Mouse (Mus musculus) megakaryocyte, embryonic 14.5 days (primary cell): ENCODE results near the gene Ptpn14. TPM values are rescaled to one million over a fixed set of nuclear protein-coding genes. Genes with fewer than 3 reads are reported as not detected.

Experiments
- H3K27me3 ChIP-seq: replicated peaks from 2 replicates; pipeline ENCODE3; 2012; ENCODE audit warnings: inconsistent platforms
- H3K36me3 ChIP-seq: replicated peaks from 2 replicates; pipeline ENCODE3; 2012; ENCODE audit warnings: low read length, inconsistent platforms, mixed read lengths
- H3K4me1 ChIP-seq: 2 replicates; pipeline ENCODE4 v1.6.1; 2012; ENCODE audit warnings: inconsistent platforms
- H3K4me3 ChIP-seq: replicated peaks from 2 replicates; pipeline ENCODE3; 2012; ENCODE audit warnings: moderate library complexity, mild to moderate bottlenecking, inconsistent platforms
- H3K9me3 ChIP-seq: 2 replicates; pipeline ENCODE4 v1.6.1; 2012; ENCODE audit warnings: inconsistent platforms
- FLI1 ChIP-seq: IDR thresholded peaks from 2 replicates; pipeline ENCODE4 v1.6.1; 2012; ENCODE audit warnings: low read length, inconsistent platforms, mixed read lengths
- GATA1 ChIP-seq: IDR thresholded peaks from 3 replicates; pipeline ENCODE4 v1.6.1; 2012; ENCODE audit warnings: mixed read lengths, low read length, inconsistent platforms, borderline replicate concordance
- polyA plus RNA-seq: library from polyadenylated mRNA; stranded (reverse); fragments of >175 nt; gene quantifications from 2 replicates; pipeline ENCODE4 v1.2.3, GENCODE M21; 2012; ENCODE audit warnings: low replicate concordance; ENCODE audit not compliant: insufficient read depth

Gene Ptpn14
- polyA plus RNA-seq, 1 experiment: 0.15 TPM

DNA sequence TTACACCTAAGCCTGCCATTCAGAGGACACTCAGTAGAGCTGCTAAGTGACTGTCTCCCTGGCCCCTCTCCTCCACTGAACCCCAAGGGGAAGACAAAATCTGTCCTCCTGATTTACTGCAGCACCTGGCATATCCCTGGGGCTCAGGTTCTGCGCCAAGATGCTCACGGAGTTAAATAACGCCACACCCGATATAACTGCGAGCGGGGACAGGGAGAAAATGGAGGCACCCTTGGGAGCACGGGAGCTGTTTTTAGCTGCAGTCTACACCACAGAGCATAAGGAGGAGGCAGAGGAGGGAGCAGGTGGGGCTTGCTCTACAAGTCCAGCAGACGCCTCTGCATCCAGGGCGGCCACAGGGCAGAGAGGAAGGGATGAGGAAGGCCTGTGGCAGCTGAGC, 174.3 kb downstream of the Ptpn14 start:
- Histone ChIP-seq H3K4me1 (peaks cover 22% of the 10 kb centered on the region), H3K36me3 (peaks cover 69% of the 10 kb centered on the region), H3K9me3 (no peaks in the 10 kb centered on the region), H3K27me3 (no peaks in the 10 kb centered on the region), H3K4me3 (no peak overlapping the region)
- TF ChIP-seq FLI1: no peak

DNA sequence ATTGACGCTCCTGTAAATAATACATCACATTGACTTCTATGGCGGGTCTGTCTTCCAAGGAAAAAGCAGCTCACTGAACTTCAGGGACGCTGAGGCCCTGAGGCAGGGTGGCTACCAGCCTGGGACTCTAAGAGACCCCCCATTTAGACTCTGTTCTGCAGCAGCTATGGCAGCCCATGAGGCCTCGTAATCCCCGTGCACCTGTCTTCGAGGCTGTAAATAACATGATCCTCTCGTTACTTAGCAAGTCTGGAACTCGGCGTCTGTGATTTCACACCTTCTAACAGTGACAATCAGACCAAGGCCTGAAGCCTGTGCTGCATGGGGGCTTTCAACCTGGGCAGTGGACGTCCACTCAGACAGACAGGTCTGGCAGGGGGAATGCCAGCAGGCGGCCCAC, 175.1 kb downstream of the Ptpn14 start:
- Histone ChIP-seq H3K9me3 (no peaks in the 10 kb centered on the region), H3K36me3 (peaks cover 68% of the 10 kb centered on the region), H3K4me1 (peaks cover 26% of the 10 kb centered on the region), H3K4me3 (no peak overlapping the region), H3K27me3 (no peaks in the 10 kb centered on the region)
- no peak for TF ChIP-seq FLI1
- TF ChIP-seq GATA1: no peak

DNA sequence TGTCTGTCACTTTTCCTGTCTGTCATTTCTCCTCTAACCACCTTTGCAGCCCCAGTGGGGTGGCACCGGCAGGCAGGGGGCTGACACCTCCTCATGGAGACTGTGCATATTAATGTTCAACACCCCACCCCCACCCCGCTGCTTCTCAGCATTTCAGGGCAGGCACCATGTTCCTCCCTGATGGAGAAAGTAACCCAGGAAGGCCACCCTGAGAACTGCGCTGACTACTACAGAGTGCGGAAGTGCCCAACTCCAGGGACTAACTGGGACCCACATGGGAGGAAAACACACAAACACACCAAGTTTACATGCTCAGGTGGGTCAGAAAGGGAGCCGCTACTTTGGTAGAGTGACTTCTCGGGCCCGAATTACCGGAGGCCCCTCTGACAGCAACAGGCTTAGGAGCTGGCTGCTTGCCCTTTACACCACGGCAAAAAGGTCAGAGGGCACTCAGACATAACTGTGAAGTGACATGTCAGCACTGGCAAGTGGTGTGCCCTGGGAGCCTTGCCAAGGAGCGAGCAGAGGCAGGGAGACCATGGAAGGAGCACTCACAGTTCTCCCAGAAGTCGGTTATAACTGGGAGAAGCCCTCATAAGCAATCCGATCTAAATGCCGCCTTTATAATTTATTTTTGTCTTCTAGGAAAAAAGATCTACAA, 182.7 kb downstream of the Ptpn14 start:
- no peaks in the 10 kb centered on the region for H3K27me3 ChIP-seq
- no peaks in the 10 kb centered on the region for H3K9me3 ChIP-seq
- no peak overlapping the region for H3K4me3 ChIP-seq
- peaks cover 23% of the 10 kb centered on the region for H3K4me1 ChIP-seq
- peaks cover 77% of the 10 kb centered on the region for H3K36me3 ChIP-seq
- no peak for TF ChIP-seq GATA1
- no peak for TF ChIP-seq FLI1

DNA sequence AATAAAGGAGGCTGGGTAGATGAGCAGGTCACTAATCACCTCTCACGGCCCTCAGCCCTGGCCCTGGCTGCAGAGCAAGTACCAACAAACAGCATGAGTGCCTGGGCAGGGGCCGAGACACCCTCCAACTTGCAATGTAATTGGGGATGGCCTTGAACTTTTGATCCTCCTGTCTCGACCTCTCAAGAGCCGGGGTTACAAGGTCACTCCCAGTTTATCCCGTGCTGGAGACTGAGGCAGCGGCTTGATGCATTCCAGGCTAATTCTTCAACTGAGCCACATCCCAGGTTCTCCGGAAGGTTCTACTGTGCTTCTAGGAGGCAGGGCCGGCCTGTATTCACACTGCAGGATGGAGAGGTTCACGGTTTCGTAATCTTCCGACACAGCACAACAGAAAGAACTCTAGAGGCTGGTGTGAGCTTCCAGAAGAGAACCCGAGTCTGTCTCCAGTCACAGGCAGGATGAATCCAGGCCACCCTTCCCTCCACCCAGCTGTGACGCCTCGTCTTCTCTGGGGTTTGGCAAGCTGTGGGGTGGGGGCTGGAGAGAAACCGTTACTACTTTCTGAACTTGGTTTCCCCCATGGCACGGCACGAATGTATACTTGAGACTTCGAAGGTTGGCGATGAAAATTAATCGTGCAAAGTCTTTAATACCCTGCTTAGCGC, 185.2 kb downstream of the Ptpn14 start:
- H3K36me3 ChIP-seq: peaks cover 62% of the 10 kb centered on the region
- no peaks in the 10 kb centered on the region for H3K9me3 ChIP-seq

DNA sequence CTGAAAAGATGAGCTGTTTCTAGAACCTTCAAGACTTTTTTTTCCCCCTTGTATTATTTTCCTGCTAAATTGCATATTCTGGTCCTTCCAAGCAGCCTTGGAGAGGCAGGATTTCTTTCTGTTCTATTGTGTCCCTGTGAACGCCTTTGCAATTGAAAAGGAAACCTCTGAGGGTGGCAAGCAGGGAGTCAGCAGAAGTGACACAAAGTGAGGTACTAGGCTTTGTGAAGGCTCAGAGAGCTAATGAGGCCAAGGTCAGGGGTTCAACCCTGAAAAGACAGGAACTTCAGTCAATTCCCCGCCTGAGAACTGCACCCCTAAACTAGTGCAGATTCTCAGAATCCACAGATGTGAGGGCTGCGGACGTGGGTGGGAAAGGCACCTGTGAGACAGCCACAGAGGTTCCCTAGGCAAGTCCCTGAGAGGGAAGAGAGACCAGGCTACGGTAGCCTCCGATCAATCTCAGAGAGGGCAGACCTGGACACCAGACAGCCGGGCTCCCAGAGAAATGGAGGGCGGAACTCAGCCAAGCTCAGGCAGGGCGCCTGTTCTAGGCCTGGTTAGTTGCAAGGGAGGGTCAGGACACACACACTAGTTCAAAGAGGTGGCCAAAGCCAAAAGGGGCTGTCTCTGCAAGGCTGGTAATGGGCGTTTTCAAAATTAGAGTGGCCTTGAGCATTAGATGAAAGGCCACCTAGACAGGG, 188.5 kb downstream of the Ptpn14 start:
- Histone ChIP-seq H3K9me3 (no peaks in the 10 kb centered on the region), H3K4me3 (no peak overlapping the region), H3K4me1 (peaks cover 46% of the 10 kb centered on the region), H3K27me3 (no peaks in the 10 kb centered on the region), H3K36me3 (peaks cover 33% of the 10 kb centered on the region)
- no peak for TF ChIP-seq GATA1
- no peak for TF ChIP-seq FLI1

More for the DNA sequence above, 185.2 kb downstream of the Ptpn14 start:
- Histone ChIP-seq H3K4me3 (no peak overlapping the region), H3K4me1 (peaks cover 27% of the 10 kb centered on the region), H3K27me3 (no peaks in the 10 kb centered on the region)
- TF ChIP-seq FLI1 (no peak), GATA1 (no peak)

DNA sequence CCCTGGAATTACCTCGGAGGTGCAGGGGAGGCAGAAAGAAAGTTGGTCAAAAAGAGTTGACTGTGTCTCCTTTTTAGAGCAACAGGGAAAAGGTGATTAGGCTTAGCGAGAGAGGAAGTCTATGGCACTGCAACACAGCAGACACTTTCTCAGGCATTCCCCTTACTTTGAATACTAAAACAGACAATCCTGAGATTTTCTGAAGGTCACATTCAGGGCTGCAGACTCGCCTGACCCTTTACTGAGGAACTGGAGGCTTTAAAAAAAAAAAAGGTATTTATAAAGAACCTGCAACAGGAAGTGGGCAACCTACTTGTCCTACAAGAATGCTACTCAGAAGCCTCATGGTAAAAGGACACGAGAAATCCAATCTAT, 189.0 kb downstream of the Ptpn14 start:
- H3K36me3 ChIP-seq: peaks cover 32% of the 10 kb centered on the region
- H3K4me1 ChIP-seq: peaks cover 50% of the 10 kb centered on the region
- H3K9me3 ChIP-seq: no peaks in the 10 kb centered on the region
- H3K27me3 ChIP-seq: no peaks in the 10 kb centered on the region
- TF ChIP-seq FLI1: no peak
- TF ChIP-seq GATA1: no peak
- H3K4me3 ChIP-seq: no peak overlapping the region

DNA sequence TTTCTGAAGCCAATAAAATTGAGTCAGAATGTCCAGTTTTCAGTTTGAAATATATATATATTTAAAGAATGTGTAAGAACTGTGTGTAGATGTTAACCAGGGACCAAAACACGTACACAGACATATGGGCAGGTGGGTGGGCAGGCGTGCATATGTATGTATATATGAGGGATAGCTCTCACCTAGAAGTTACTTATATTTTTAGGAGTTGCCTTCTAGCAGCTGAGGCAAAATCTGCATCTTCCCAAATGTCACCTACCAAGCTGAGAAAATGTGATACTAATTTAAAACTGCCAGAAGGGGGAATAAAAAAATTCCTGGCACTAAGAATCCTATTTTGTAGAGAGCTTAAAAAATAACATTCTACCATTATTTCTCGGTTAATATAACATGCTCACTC, 191.7 kb downstream of the Ptpn14 start:
- Histone ChIP-seq H3K4me3 (no peak overlapping the region), H3K36me3 (peaks cover 7% of the 10 kb centered on the region), H3K4me1 (peaks cover 55% of the 10 kb centered on the region), H3K27me3 (peaks cover 2% of the 10 kb centered on the region), H3K9me3 (no peaks in the 10 kb centered on the region)
- TF ChIP-seq GATA1 (no peak), FLI1 (no peak)

DNA sequence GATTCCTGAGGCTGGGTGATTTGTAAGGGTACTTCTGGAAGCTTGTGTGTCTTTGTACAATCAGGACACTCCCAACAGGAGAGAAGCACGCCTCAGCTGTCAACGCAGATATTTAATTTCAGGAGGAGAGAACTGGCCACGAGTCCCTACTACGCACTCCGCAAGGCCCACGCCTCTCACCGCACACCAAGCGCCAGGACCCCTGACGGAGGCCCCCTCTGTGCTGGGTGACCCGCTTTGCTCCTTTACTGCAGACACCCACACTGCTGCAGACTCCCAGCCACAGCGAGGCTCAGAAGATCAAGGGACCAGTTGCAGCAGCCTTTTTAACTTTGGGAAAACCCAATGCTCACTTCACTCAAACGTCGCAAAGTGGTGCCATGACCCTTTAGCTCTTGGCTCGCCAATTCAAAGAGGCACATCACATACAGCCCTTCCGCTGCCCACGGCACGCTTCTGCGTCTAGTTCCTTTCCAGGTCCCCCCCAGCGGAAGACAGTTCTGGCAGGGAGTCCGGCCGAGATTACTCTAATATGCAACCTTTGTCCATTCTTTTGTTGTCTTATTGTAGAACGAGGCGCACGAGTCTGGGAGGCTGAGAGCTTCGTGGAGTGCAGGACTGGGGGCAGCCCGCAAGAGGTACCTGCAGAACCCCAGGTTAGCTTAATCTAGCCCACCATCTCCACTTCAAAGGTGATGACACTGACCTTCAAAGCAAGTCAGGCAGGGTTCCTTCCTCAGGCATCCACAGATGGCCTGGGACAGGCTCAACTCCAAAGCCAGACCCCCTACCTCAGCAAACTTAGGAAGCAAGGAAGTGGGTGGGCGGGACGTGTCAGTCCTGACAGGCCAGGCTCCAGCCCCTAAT, 192.9 kb downstream of the Ptpn14 start:
- no peaks in the 10 kb centered on the region for H3K36me3 ChIP-seq
- H3K4me1 ChIP-seq: peaks cover 55% of the 10 kb centered on the region
- H3K9me3 ChIP-seq: no peaks in the 10 kb centered on the region
- no peak for TF ChIP-seq GATA1
- no peak for TF ChIP-seq FLI1
- H3K4me3 ChIP-seq: peak overlapping the region; percentile 97
- peaks cover 2% of the 10 kb centered on the region for H3K27me3 ChIP-seq

DNA sequence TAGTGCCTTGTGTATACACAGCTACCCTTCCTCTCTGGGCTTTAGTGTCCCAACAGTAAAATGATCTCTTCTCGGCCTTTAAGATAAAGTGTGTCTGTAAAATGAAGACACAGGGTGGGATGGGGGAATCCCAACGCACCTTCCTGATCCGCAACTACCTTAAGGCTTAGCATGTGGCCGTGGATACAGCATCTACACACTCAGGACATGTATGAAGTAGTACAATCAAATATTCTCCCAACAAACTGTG, 193.4 kb downstream of the Ptpn14 start:
- H3K36me3 ChIP-seq: no peaks in the 10 kb centered on the region
- TF ChIP-seq GATA1 (no peak), FLI1 (no peak)
- H3K27me3 ChIP-seq: peaks cover 2% of the 10 kb centered on the region
- peak overlapping the region; percentile 97 for H3K4me3 ChIP-seq
- H3K9me3 ChIP-seq: no peaks in the 10 kb centered on the region
- H3K4me1 ChIP-seq: peaks cover 55% of the 10 kb centered on the region
